Mouse (Mus musculus) embryonic facial prominence, embryonic 14.5 days (tissue): ENCODE data around the gene Snx32. TPM values are rescaled to one million over a fixed set of nuclear protein-coding genes. Genes with fewer than 3 reads are reported as not detected.

Source experiments
- ATAC-seq: fragments of 200-750 bp; cut with Nextera tagmentation; 2 replicates; pipeline ENCODE4 v1.8.0; 2017; ENCODE audit warnings: low read depth, moderate number of reproducible peaks, moderate TSS enrichment
- DNase-seq: peaks from one replicate; pipeline ENCODE4 v3.0.0-alpha.2; 2015; ENCODE audit warnings: low spot score
- H3K27ac ChIP-seq: fragments of 300-500 bp; sonication (generic); replicated peaks from 2 replicates; pipeline ENCODE4 v1.5.1; 2014; ENCODE audit warnings: low read depth, mild to moderate bottlenecking, low read length, moderate library complexity
- H3K27me3 ChIP-seq: fragments of 300-500 bp; sonication (generic); replicated peaks from 2 replicates; pipeline ENCODE4 v1.6.1; 2014; ENCODE audit warnings: low read length; ENCODE audit not compliant: control insufficient read depth, insufficient read depth
- H3K36me3 ChIP-seq: fragments of 300-500 bp; sonication (generic); 2 replicates; pipeline ENCODE4 v1.6.1; 2014; ENCODE audit warnings: low read length, mixed read lengths; ENCODE audit not compliant: control insufficient read depth, insufficient read depth
- H3K4me1 ChIP-seq: fragments of 300-500 bp; sonication (generic); 2 replicates; pipeline ENCODE4 v1.6.1; 2014; ENCODE audit warnings: antibody characterized with exemption, low read length; ENCODE audit not compliant: control insufficient read depth, insufficient read depth
- H3K4me2 ChIP-seq: fragments of 300-500 bp; sonication (generic); 2 replicates; pipeline ENCODE4 v1.6.1; 2014; ENCODE audit warnings: low read depth, mild to moderate bottlenecking, low read length, moderate library complexity, mixed read lengths
- H3K4me3 ChIP-seq: fragments of 300-500 bp; sonication (generic); 2 replicates; pipeline ENCODE4 v1.5.1; 2014; ENCODE audit warnings: low read depth, mild to moderate bottlenecking, low read length
- H3K9ac ChIP-seq: fragments of 300-500 bp; sonication (generic); 2 replicates; pipeline ENCODE4 v1.6.1; 2014; ENCODE audit warnings: low read depth, mild to moderate bottlenecking, low read length, moderate library complexity, mixed read lengths
- H3K9me3 ChIP-seq: fragments of 300-500 bp; sonication (generic); 2 replicates; pipeline ENCODE4 v1.6.1; 2016; ENCODE audit warnings: low read length; ENCODE audit not compliant: control insufficient read depth
- WGBS: fragments of 180-500 bp; shearing (Covaris S2); extraction: QIAGEN DNeasy Blood & Tissue Kit; methylation state at CpG from one replicate; pipeline ENCODE4 v1.1.7; 2014; 5-methylcytosine and 5-hydroxymethylcytosine counted together
- polyA plus RNA-seq: library from polyadenylated mRNA; unstranded; fragments of >200 nt; fragmentation: Nextera tagmentation; extraction: Ambion mirVana; gene quantifications from 2 replicates; pipeline ENCODE4 v1.2.1, GENCODE M21; 2014

Snx32 gene
- polyA plus RNA-seq, 1 experiment from 2014 or later: 10.7 TPM

GRCm38 (mm10) chr19:5448354-5449150, 61.8 kb downstream of the Snx32 start:
- 8% methylated on average over 30 of the region's 36 CpGs for whole genome bisulfite sequencing
- DNase-seq: no peak
- Histone ChIP-seq H3K27ac (no peak overlapping the region), H3K4me3 (peak overlapping the region; percentile 58), H3K9ac (no peak overlapping the region), H3K36me3 (no peaks in the 10 kb centered on the region), H3K9me3 (peaks cover 4% of the 10 kb centered on the region; the same call in 1 of the 2 replicates), H3K27me3 (peaks cover 36% of the 10 kb centered on the region), H3K4me2 (peak overlapping the region; percentile 94), H3K4me1 (0 out of 2 replicates have a peak, but pooled peaks cover 4% of the 10 kb centered on the region)
- no peak for ATAC-seq

GRCm38 (mm10) chr19:5447515-5448353, 62.6 kb downstream of the Snx32 start, which contains the start of gene Fosl1:
Gene Fosl1 (plus strand): TSS chr19:5447547.
- Histone ChIP-seq H3K4me1 (0 out of 2 replicates have a peak, but pooled peaks cover 4% of the 10 kb centered on the region), H3K4me2 (peak within 1 kb of the TSS; percentile 94), H3K27ac (no peak within 1 kb of the TSS), H3K9me3 (peaks cover 4% of the 10 kb centered on the region; the same call in 1 of the 2 replicates), H3K9ac (peak within 1 kb of the TSS; percentile 55), H3K27me3 (peaks cover 36% of the 10 kb centered on the region), H3K36me3 (no peaks in the 10 kb centered on the region), H3K4me3 (peak within 1 kb of the TSS; percentile 58)
- DNase-seq (peak; percentile 72), ATAC-seq (peak; percentile 70)
- WGBS: under 1% methylated on average over 59 of the region's 70 CpGs

DNA sequence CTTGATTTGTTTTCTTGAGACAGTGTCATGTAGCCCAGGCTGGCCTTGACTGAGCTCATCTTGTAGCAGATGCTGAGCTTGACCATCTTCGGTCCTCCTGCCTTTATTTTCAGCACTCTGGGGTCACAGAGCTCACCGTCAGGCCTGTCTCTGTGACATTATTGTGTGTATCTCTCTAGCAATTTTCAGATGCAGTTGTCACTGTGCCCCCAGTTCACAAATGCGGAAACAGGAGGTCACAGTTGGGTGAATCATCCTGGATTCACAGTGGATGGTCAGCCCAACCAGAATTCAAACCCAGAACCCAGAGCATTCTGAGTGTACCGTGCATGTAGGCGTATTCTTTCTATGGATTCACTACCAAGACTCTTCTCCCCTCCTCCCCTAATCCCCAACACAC, 64.6 kb downstream of the Snx32 start:
- no peak for DNase-seq
- no peak for ATAC-seq
- Histone ChIP-seq H3K36me3 (no peaks in the 10 kb centered on the region), H3K9me3 (peaks cover 4% of the 10 kb centered on the region; the same call in 1 of the 2 replicates), H3K27ac (no peak overlapping the region), H3K4me2 (no peak overlapping the region), H3K4me1 (0 out of 2 replicates have a peak, but pooled peaks cover 4% of the 10 kb centered on the region), H3K27me3 (peaks cover 36% of the 10 kb centered on the region), H3K4me3 (no peak overlapping the region), H3K9ac (no peak overlapping the region)
- WGBS: 95% methylated on average over 5 of the region's 5 CpGs

DNA sequence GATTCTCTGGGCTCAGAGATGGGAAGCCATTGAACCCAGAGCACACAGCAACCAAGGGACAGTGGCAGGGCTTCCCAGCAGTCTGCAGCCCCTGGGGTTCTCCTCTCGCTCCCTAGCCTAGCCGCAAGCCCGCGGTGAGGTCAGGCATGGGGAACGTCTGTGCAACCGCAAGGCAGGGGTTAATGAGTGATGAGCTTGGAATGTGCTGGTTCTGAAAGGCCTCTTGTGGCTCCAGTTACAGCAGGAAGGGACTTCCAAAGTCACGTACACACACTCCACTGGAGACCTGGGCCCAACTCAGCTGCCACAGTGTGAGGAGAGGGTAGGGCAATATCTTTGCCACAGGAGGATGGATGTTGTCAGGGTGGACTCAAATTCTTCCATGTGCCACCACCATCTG, 65.4 kb downstream of the Snx32 start:
- 0 out of 2 replicates have a peak, but pooled peaks cover 4% of the 10 kb centered on the region for H3K4me1 ChIP-seq
- H3K4me3 ChIP-seq: no peak overlapping the region
- no peak overlapping the region for H3K4me2 ChIP-seq
- no peak overlapping the region for H3K27ac ChIP-seq
- ATAC-seq: no peak
- H3K9me3 ChIP-seq: peaks cover 4% of the 10 kb centered on the region; the same call in 1 of the 2 replicates
- DNase-seq: peak; percentile 11
- H3K9ac ChIP-seq: no peak overlapping the region
- H3K27me3 ChIP-seq: peaks cover 33% of the 10 kb centered on the region
- 31% methylated on average over 7 of the region's 7 CpGs for WGBS
- no peaks in the 10 kb centered on the region for H3K36me3 ChIP-seq

- peaks cover 28% of the 10 kb centered on the region for H3K27me3 ChIP-seq
- H3K4me3 ChIP-seq: no peak overlapping the region
- no peak for DNase-seq
- no peak overlapping the region for H3K4me2 ChIP-seq
- peaks cover 4% of the 10 kb centered on the region; the same call in 1 of the 2 replicates for H3K9me3 ChIP-seq
- H3K4me1 ChIP-seq: 0 out of 2 replicates have a peak, but pooled peaks cover 4% of the 10 kb centered on the region
- no peak overlapping the region for H3K27ac ChIP-seq
- 63% methylated on average over 9 of the region's 9 CpGs for WGBS
- H3K9ac ChIP-seq: no peak overlapping the region
- no peak for ATAC-seq
- H3K36me3 ChIP-seq: no peaks in the 10 kb centered on the region
Observed at GRCm38 (mm10) chr19:5444371-5444908, 65.9 kb downstream of the Snx32 start.

Other genes with a start within 250 kb of the Snx32 start
- 28.1 and 30.9 TPM in 2 replicates for gene Pacs1, start 237.4 kb downstream of the Snx32 start, polyA plus RNA-seq
- 247 and 281 TPM in 2 replicates for gene Sf3b2, start 215.1 kb downstream of the Snx32 start, polyA plus RNA-seq
- 4.0 and 4.3 TPM in 2 replicates for gene Gal3st3, start 212.2 kb downstream of the Snx32 start, polyA plus RNA-seq
- gene Catsper1, start 174.8 kb downstream of the Snx32 start, polyA plus RNA-seq: not detected in 2 replicates
- 7.5 and 9.2 TPM in 2 replicates for gene Cst6, start 161.0 kb downstream of the Snx32 start, polyA plus RNA-seq
- 35.0 and 35.7 TPM in 2 replicates for gene Eif1ad, start 143.8 kb downstream of the Snx32 start, polyA plus RNA-seq
- gene Banf1, start 143.4 kb downstream of the Snx32 start, polyA plus RNA-seq: 375 and 387 TPM in 2 replicates
- gene Sart1, start 121.8 kb downstream of the Snx32 start, polyA plus RNA-seq: 50.3 and 65.9 TPM in 2 replicates
- gene Tsga10ip, start 108.0 kb downstream of the Snx32 start, polyA plus RNA-seq: 0.53 TPM in 1 of 2 replicates, not detected in the other
- 191 and 195 TPM in 2 replicates for gene Drap1, start 85.6 kb downstream of the Snx32 start, polyA plus RNA-seq
- gene AI837181, start 85.4 kb downstream of the Snx32 start, polyA plus RNA-seq: 51.1 and 56.1 TPM in 2 replicates
- not detected in 2 replicates for gene Fosl1, start 63.0 kb downstream of the Snx32 start, polyA plus RNA-seq
- 5.7 and 6.1 TPM in 2 replicates for gene Ccdc85b, start 52.6 kb downstream of the Snx32 start, polyA plus RNA-seq
- 75.0 and 99.0 TPM in 2 replicates for gene Fibp, start 49.9 kb downstream of the Snx32 start, polyA plus RNA-seq
- 0.85 and 1.5 TPM in 2 replicates for gene Ctsw, start 42.0 kb downstream of the Snx32 start, polyA plus RNA-seq
- gene Efemp2, start 36.6 kb downstream of the Snx32 start, polyA plus RNA-seq: 175 and 190 TPM in 2 replicates
- gene Mus81, start 22.1 kb downstream of the Snx32 start, polyA plus RNA-seq: 38.0 and 39.6 TPM in 2 replicates
- gene Cfl1, start 20.1 kb downstream of the Snx32 start, polyA plus RNA-seq: 2,353 and 2,499 TPM in 2 replicates
- not detected in 2 replicates for gene 1700020D05Rik, start 6.8 kb downstream of the Snx32 start, polyA plus RNA-seq
- gene Ovol1, start 50.1 kb upstream of the Snx32 start, polyA plus RNA-seq: 6.1 and 6.4 TPM in 2 replicates
- gene Ap5b1, start 57.5 kb upstream of the Snx32 start, polyA plus RNA-seq: 3.3 and 3.8 TPM in 2 replicates
- gene Rnaseh2c, start 91.3 kb upstream of the Snx32 start, polyA plus RNA-seq: 94.8 and 110 TPM in 2 replicates
- 24.7 and 32.5 TPM in 2 replicates for gene Kat5, start 99.7 kb upstream of the Snx32 start, polyA plus RNA-seq
- gene Rela, start 126.9 kb upstream of the Snx32 start, polyA plus RNA-seq: 49.2 and 52.9 TPM in 2 replicates
- gene Sipa1, start 153.2 kb upstream of the Snx32 start, polyA plus RNA-seq: 24.4 and 26.6 TPM in 2 replicates
- 18.9 and 23.3 TPM in 2 replicates for gene Map3k11, start 178.2 kb upstream of the Snx32 start, polyA plus RNA-seq
- gene Pcnx3, start 178.4 kb upstream of the Snx32 start, polyA plus RNA-seq: 24.1 and 32.1 TPM in 2 replicates
- gene Kcnk7, start 193.8 kb upstream of the Snx32 start, polyA plus RNA-seq: 0.34 and 1.7 TPM in 2 replicates
- 34.2 and 43.4 TPM in 2 replicates for gene Ehbp1l1, start 215.8 kb upstream of the Snx32 start, polyA plus RNA-seq
- gene Fam89b, start 219.1 kb upstream of the Snx32 start, polyA plus RNA-seq: 101 and 111 TPM in 2 replicates
- 59.2 and 68.0 TPM in 2 replicates for gene Ltbp3, start 230.4 kb upstream of the Snx32 start, polyA plus RNA-seq